Mouse (Mus musculus) heart, embryonic 16.5 days (tissue): ENCODE measurements at regions not wholly inside any gene's neighbourhood (a gene's known extent, or its start where the extent isn't known, plus 50 kb on each side); places are given as distances from the start of the nearest gene placed in this dataset.

Experiments
- ATAC-seq: fragments of 200-750 bp; cut with Nextera tagmentation; replicated peaks from 2 replicates; pipeline ENCODE4 v1.8.0; 2017; ENCODE audit warnings: moderate number of reproducible peaks; ENCODE audit not compliant: insufficient read depth, low FRiP score; ENCODE audit errors: extremely low read depth
- H3K27ac ChIP-seq: fragments of 300-500 bp; sonication (generic); 2 replicates; pipeline ENCODE4 v1.5.1; 2014; ENCODE audit warnings: mild to moderate bottlenecking, low read length, control low read depth, moderate library complexity
- H3K27me3 ChIP-seq: fragments of 300-500 bp; sonication (generic); 2 replicates; pipeline ENCODE4 v1.6.1; 2014; ENCODE audit warnings: low read length, mixed read lengths; ENCODE audit not compliant: control insufficient read depth, insufficient read depth
- H3K36me3 ChIP-seq: fragments of 300-500 bp; sonication (generic); 2 replicates; pipeline ENCODE4 v1.6.1; 2014; ENCODE audit not compliant: control insufficient read depth, insufficient read depth
- H3K4me1 ChIP-seq: fragments of 300-500 bp; sonication (generic); 2 replicates; pipeline ENCODE4 v1.6.1; 2014; ENCODE audit warnings: low read length, mixed read lengths; ENCODE audit not compliant: control insufficient read depth, insufficient read depth
- H3K4me2 ChIP-seq: fragments of 300-500 bp; sonication (generic); 2 replicates; pipeline ENCODE4 v1.6.1; 2014; ENCODE audit warnings: low read depth, mild to moderate bottlenecking, control low read depth, low read length
- H3K4me3 ChIP-seq: fragments of 300-500 bp; sonication (generic); 2 replicates; pipeline ENCODE4 v1.5.1; 2014; ENCODE audit warnings: mild to moderate bottlenecking, control low read depth, low read length
- H3K9ac ChIP-seq: fragments of 300-500 bp; sonication (generic); 2 replicates; pipeline ENCODE4 v1.6.1; 2014; ENCODE audit warnings: low read length, control low read depth
- H3K9me3 ChIP-seq: fragments of 300-500 bp; sonication (generic); replicated peaks from 2 replicates; pipeline ENCODE4 v1.6.1; 2016; ENCODE audit warnings: low read length; ENCODE audit not compliant: control insufficient read depth
- WGBS: fragments of 180-500 bp; shearing (Covaris S2); extraction: QIAGEN DNeasy Blood & Tissue Kit; methylation state at CpG from one replicate; pipeline ENCODE4 v1.1.7; 2014; 5-methylcytosine and 5-hydroxymethylcytosine counted together

DNA sequence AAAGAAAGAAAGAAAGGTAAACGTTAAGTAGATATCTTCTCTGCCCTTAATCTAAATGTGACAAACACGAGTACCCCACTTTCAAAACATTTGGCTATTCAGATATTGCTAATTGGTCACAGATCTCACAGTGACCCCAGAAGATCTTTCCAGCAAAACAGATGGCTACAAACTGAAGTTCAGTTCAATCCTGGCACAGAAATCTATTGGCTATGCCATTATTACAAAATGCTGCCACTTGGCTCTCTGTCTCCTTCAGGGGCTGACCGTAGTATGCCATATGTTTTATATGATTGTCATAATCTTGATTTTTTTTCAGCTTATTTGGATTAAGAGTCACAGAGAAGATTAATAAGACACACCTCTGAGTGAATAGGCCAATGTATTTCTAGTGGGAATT lies 873.2 kb downstream of the Slc22a22 start:
- ATAC-seq, result no peak
- H3K4me2 ChIP-seq, result no peak overlapping the region
- WGBS, result 91% methylated on average over 3 of the region's 3 CpGs

DNA sequence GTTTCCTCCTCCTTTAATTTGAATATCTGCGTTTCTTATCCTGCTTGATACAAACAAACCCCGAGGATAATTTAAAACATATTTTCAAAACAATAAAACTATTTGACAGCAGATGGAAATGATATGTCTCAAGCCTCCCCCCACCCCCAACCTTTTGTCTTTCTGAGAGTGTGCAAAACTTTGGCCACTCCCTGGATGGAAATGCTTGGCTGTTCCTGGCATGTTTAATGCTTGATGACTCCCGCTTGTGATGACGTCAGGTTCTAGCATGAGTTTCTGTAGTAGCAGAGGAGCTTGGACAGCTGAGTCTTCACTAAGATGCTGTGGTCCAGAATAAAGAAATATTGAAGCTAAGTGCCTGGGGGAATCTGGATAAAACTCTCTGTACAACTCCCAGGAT lies 884.8 kb downstream of the Slc22a22 start:
- Histone ChIP-seq H3K4me3 (no peak overlapping the region), H3K4me2 (no peak overlapping the region), H3K27me3 (no peaks in the 10 kb centered on the region), H3K4me1 (no peaks in the 10 kb centered on the region), H3K27ac (no peak overlapping the region), H3K36me3 (no peaks in the 10 kb centered on the region), H3K9ac (no peak overlapping the region), H3K9me3 (no peaks in the 10 kb centered on the region)
- 80% methylated on average over 4 of the region's 4 CpGs for WGBS
- ATAC-seq, result no peak

More for the DNA sequence above, 873.2 kb downstream of the Slc22a22 start:
- H3K27me3 ChIP-seq, result no peaks in the 10 kb centered on the region
- H3K9me3 ChIP-seq, result no peaks in the 10 kb centered on the region
- H3K9ac ChIP-seq, result no peak overlapping the region
- no peaks in the 10 kb centered on the region for H3K4me1 ChIP-seq
- no peaks in the 10 kb centered on the region for H3K36me3 ChIP-seq
- no peak overlapping the region for H3K27ac ChIP-seq
- no peak overlapping the region for H3K4me3 ChIP-seq

DNA sequence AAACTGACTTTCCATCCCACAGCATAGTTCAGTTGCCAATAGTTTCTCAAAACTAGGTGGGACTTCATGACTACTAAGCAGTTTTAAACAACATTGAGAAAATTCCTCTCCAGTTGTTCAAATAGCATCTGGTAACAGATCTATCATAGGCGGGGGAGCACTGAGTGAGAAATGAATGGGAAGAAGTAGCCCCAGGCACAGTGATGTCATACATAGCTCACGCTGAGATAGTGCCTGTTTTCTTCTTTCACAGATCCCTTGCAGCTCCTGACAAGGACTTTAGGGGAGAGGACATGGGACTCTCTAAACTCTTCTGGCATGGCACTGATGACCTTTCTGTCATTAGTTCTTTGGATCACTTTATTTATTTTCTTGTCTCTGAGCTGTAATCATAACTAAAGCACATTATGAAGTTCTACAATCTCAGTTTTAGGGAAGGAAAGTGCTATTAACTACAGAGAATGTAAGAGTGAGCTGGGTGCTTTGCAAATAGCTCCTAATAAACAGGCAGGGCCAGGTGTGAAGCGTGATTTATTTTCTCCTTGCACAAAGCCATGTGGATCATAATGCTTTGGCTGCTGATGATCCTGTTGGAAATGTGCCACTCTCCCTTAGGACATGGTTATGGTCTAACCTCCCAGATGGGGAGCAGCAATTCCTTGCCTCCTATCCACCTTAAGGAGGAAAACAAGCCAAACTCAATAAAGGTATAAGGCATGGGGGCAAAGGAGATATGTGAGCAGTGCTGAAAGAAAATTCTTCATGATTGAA lies 896.5 kb downstream of the Slc22a22 start:
- H3K27me3 ChIP-seq, result no peaks in the 10 kb centered on the region
- no peaks in the 10 kb centered on the region for H3K36me3 ChIP-seq
- H3K4me2 ChIP-seq, result no peak overlapping the region
- 52% methylated on average over 3 of the region's 3 CpGs for WGBS
- no peak overlapping the region for H3K27ac ChIP-seq
- no peak overlapping the region for H3K9ac ChIP-seq
- ATAC-seq, result no peak
- no peak overlapping the region for H3K4me3 ChIP-seq
- H3K9me3 ChIP-seq, result no peaks in the 10 kb centered on the region
- H3K4me1 ChIP-seq, result no peaks in the 10 kb centered on the region

DNA sequence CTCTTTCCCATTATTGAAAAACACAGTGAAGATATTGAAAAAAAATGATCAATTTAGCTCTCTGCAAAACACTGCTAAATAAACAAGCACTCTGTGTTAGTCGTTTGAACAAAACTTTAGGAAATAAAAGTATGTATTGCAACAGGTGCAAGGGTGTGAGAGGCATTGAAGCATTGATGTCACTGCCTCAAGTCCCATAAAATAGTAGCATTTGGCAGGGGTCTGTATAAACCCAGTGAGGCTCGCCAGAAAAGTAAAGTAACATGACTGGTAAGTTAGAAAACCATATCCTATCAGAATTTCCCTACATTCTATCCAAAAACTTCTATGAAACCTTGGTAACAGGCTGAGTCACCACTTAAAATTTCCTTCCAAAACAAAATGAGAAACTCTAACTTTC lies 914.2 kb downstream of the Slc22a22 start:
- Histone ChIP-seq H3K4me3 (no peak overlapping the region), H3K27me3 (no peaks in the 10 kb centered on the region), H3K9ac (no peak overlapping the region), H3K4me2 (no peak overlapping the region), H3K27ac (no peak overlapping the region), H3K9me3 (no peaks in the 10 kb centered on the region), H3K4me1 (no peaks in the 10 kb centered on the region), H3K36me3 (no peaks in the 10 kb centered on the region)
- 45% methylated on average over 2 of the region's 2 CpGs for WGBS
- ATAC-seq, result no peak

DNA sequence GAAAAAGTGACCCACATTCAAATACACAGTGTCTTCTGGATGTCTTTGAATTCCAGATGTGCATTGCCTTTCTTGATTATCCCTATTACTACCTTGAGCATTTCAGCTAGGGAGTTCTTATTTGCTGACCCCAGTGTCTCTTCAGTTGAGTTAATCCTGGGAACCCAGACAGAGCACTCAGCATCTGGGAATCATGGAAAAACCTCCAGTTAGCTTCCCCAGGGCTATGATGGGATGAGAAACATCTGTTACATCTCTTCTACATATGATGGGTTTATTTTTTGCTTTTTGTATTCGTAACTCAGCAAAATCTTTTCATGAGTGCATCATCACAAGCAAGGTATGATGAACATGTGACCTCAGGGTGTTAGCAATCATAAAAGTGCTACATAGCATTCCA lies 914.6 kb downstream of the Slc22a22 start:
- 52% methylated on average over 1 of the region's 1 CpGs for WGBS
- ATAC-seq, result no peak
- no peaks in the 10 kb centered on the region for H3K4me1 ChIP-seq

DNA sequence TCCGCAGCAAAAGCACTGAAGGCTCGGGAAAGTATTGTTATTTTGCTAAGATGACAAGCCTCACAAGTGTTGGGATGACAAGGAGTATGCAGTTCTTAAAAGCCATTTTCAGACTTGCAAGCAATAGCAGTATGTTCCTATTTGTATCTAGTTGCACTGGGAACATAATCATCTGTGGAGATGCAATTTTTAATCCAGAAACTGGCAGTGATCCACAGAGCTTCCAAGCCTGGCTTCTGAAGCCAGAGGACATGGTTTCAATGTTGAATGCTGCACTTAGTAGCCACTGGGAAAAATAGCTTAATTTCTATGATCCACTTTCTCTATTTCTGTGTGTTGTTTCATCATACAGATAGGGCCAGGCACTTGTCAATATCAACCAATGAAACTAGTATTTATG lies 915.3 kb downstream of the Slc22a22 start:
- no peak for ATAC-seq
- Histone ChIP-seq H3K4me2 (no peak overlapping the region), H3K9me3 (no peaks in the 10 kb centered on the region), H3K36me3 (no peaks in the 10 kb centered on the region), H3K27me3 (no peaks in the 10 kb centered on the region), H3K27ac (no peak overlapping the region), H3K9ac (no peak overlapping the region), H3K4me1 (no peaks in the 10 kb centered on the region), H3K4me3 (no peak overlapping the region)
- 83% methylated on average over 2 of the region's 2 CpGs for WGBS

More for the DNA sequence above, 914.6 kb downstream of the Slc22a22 start:
- Histone ChIP-seq H3K36me3 (no peaks in the 10 kb centered on the region), H3K9ac (no peak overlapping the region), H3K27ac (no peak overlapping the region), H3K9me3 (no peaks in the 10 kb centered on the region), H3K4me2 (no peak overlapping the region), H3K27me3 (no peaks in the 10 kb centered on the region), H3K4me3 (no peak overlapping the region)

DNA sequence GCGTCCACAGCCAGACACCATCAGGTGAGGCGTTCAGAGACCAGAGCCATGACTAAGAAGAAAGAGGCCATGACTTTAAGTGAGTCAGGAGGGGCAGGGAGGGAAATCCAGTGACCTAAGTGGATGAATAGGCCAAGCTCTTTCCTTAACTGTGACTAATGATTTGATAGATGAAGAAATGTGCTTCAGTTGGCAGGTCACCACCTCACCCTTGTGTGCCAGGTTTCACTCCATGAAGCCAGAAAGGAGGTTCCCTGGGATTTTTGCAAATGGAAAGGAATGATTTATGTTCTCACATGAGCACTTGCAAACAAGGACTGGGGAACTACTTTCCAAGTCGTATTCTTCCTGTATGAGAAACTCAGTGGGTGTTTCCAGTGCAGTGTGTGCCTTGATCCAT lies 923.0 kb downstream of the Slc22a22 start:
- WGBS, result 64% methylated on average over 3 of the region's 3 CpGs
- Histone ChIP-seq H3K4me3 (no peak overlapping the region), H3K4me2 (no peak overlapping the region), H3K4me1 (no peaks in the 10 kb centered on the region), H3K9ac (no peak overlapping the region), H3K36me3 (no peaks in the 10 kb centered on the region), H3K9me3 (no peaks in the 10 kb centered on the region), H3K27ac (no peak overlapping the region), H3K27me3 (no peaks in the 10 kb centered on the region)
- ATAC-seq, result no peak

DNA sequence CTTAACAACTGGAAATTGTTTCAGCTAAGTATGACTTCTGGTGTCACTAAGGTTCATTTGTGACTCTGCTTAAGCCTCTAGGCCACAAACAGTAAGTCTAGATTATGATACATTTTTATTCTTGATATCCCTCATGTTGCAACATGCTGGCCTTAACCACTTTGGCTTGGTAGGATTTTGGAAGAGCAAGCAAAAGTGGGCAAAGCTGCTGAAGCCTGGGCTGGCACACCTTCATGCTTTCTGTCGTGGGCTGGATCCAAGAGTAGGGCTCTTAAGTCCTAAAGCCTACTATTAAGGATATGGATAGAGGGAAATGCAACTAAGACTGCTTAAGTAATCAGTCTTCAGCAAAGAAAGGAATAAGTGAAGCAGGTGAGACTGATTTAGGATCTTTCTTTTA lies 923.6 kb downstream of the Slc22a22 start:
- H3K9ac ChIP-seq, result no peak overlapping the region
- H3K4me1 ChIP-seq, result no peaks in the 10 kb centered on the region
- no peak for ATAC-seq
- H3K27ac ChIP-seq, result no peak overlapping the region
- no peaks in the 10 kb centered on the region for H3K27me3 ChIP-seq
- no peak overlapping the region for H3K4me2 ChIP-seq
- no peaks in the 10 kb centered on the region for H3K9me3 ChIP-seq
- H3K36me3 ChIP-seq, result no peaks in the 10 kb centered on the region
- H3K4me3 ChIP-seq, result no peak overlapping the region
- 57% methylated on average over 1 of the region's 1 CpGs for WGBS

DNA sequence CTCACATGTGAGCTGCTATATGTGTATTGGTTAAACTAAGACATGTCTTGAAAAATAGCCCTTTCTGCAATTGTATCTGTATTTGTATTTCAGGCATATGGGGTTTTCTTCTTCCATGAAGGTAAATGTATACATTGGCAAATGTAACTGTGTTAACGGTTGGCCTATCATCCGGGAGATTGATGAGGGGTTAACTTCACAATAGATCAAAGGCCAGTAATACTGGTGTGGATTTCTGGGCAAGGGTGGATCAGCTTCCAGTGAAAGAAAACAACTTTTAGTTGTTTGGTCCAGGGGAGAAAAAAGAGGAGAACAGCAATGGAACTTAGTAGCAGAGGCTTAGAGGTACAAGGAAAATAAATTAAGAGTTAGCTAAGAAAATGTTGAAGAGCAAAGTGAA lies 945.9 kb downstream of the Slc22a22 start:
- no peaks in the 10 kb centered on the region for H3K36me3 ChIP-seq
- H3K4me1 ChIP-seq, result no peaks in the 10 kb centered on the region
- H3K27ac ChIP-seq, result no peak overlapping the region
- no peak overlapping the region for H3K4me2 ChIP-seq
- no peaks in the 10 kb centered on the region for H3K9me3 ChIP-seq
- ATAC-seq, result no peak
- H3K4me3 ChIP-seq, result no peak overlapping the region
- H3K9ac ChIP-seq, result no peak overlapping the region
- no peaks in the 10 kb centered on the region for H3K27me3 ChIP-seq
- 61% methylated on average over 2 of the region's 2 CpGs for WGBS
